Mouse (Mus musculus): ENCODE results near the gene Wdr26. TPM values are rescaled to one million over a fixed set of nuclear protein-coding genes. Genes with fewer than 3 reads are reported as not detected.
A peak's percentile ranks its signal among the peaks of the same experiment; 100 is the strongest.

Gene Wdr26
- total and polyA plus RNA-seq, 2 experiments from 2014 or later = 37.4 to 38.6 TPM

- TF ChIP-seq CTCF (IDR thresholded peaks at IDR 0.05; ENCODE audit: low read depth) (no peak), EP300 (IDR thresholded peaks at IDR 0.05; ENCODE audit: low read depth) (no peak)
- peaks cover 15% of the 10 kb centered on the region for H3K36me3 ChIP-seq (replicated peaks; ENCODE audit: control insufficient read depth, insufficient read depth, low read length)
- peak overlapping the region; percentile 85 for H3K4me2 ChIP-seq (ENCODE audit: low read depth, low read length)
- DNase-seq (ENCODE audit: low spot score) (peak; percentile 87), ATAC-seq (ENCODE audit: insufficient read depth, low read depth) (peak; percentile 88)
- H3K9me3 ChIP-seq (replicated peaks; ENCODE audit: control insufficient read depth, low read length) = no peaks in the 10 kb centered on the region
- H3K9ac ChIP-seq (replicated peaks; ENCODE audit: low read depth, low read length) = peak overlapping the region; percentile 87
- H3K4me3 ChIP-seq (ENCODE audit: low read depth, low read length) = peak overlapping the region; percentile 94
- H3K27ac ChIP-seq (ENCODE audit: low read depth) = peak overlapping the region; percentile 72
- 0 out of 2 replicates have a peak, but pooled peaks cover 5% of the 10 kb centered on the region for H3K4me1 ChIP-seq (ENCODE audit: control insufficient read depth, insufficient read depth)
- no peaks in the 10 kb centered on the region for H3K27me3 ChIP-seq (ENCODE audit: control insufficient read depth, insufficient read depth, low read length)
- under 1% methylated on average over 51 of the region's 59 CpGs for WGBS
Measured at GRCm38 (mm10) chr1:181150827-181151534, 60.8 kb downstream of the Wdr26 start.

GRCm38 (mm10) chr1:181150431-181150826 lies 61.4 kb downstream of the Wdr26 start:
- no peak overlapping the region for H3K9ac ChIP-seq (replicated peaks; ENCODE audit: low read depth, low read length)
- H3K4me1 ChIP-seq (ENCODE audit: control insufficient read depth, insufficient read depth) = peaks cover 8% of the 10 kb centered on the region
- peak overlapping the region; percentile 94 for H3K4me3 ChIP-seq (ENCODE audit: low read depth, low read length)
- no peak for DNase-seq (ENCODE audit: low spot score)
- no peak for TF ChIP-seq CTCF (IDR thresholded peaks at IDR 0.05; ENCODE audit: low read depth)
- TF ChIP-seq EP300 (IDR thresholded peaks at IDR 0.05; ENCODE audit: low read depth) = no peak
- H3K27ac ChIP-seq (ENCODE audit: low read depth) = no peak overlapping the region
- H3K9me3 ChIP-seq (replicated peaks; ENCODE audit: control insufficient read depth, low read length) = no peaks in the 10 kb centered on the region
- 66% methylated on average over 3 of the region's 3 CpGs for WGBS
- ATAC-seq (ENCODE audit: insufficient read depth, low read depth) = no peak
- peaks cover 11% of the 10 kb centered on the region for H3K36me3 ChIP-seq (replicated peaks; ENCODE audit: control insufficient read depth, insufficient read depth, low read length)
- no peak overlapping the region for H3K4me2 ChIP-seq (ENCODE audit: low read depth, low read length)
- no peaks in the 10 kb centered on the region for H3K27me3 ChIP-seq (ENCODE audit: control insufficient read depth, insufficient read depth, low read length)

GRCm38 (mm10) chr1:181149373-181150017 lies 62.3 kb downstream of the Wdr26 start:
- Histone ChIP-seq H3K4me3 (ENCODE audit: low read depth, low read length) (no peak overlapping the region), H3K9me3 (replicated peaks; ENCODE audit: control insufficient read depth, low read length) (no peaks in the 10 kb centered on the region), H3K27me3 (ENCODE audit: control insufficient read depth, insufficient read depth, low read length) (no peaks in the 10 kb centered on the region), H3K4me2 (ENCODE audit: low read depth, low read length) (no peak overlapping the region), H3K36me3 (replicated peaks; ENCODE audit: control insufficient read depth, insufficient read depth, low read length) (peaks cover 2% of the 10 kb centered on the region), H3K4me1 (ENCODE audit: control insufficient read depth, insufficient read depth) (peaks cover 13% of the 10 kb centered on the region), H3K27ac (ENCODE audit: low read depth) (no peak overlapping the region), H3K9ac (replicated peaks; ENCODE audit: low read depth, low read length) (no peak overlapping the region)
- TF ChIP-seq CTCF (IDR thresholded peaks at IDR 0.05; ENCODE audit: low read depth) (no peak), EP300 (IDR thresholded peaks at IDR 0.05; ENCODE audit: low read depth) (no peak)
- ATAC-seq (ENCODE audit: insufficient read depth, low read depth) = no peak
- 69% methylated on average over 3 of the region's 3 CpGs for WGBS
- no peak for DNase-seq (ENCODE audit: low spot score)

- no peak for ATAC-seq (ENCODE audit: insufficient read depth, low read depth)
- 64% methylated on average over 5 of the region's 5 CpGs for WGBS
- peaks cover 13% of the 10 kb centered on the region for H3K4me1 ChIP-seq (ENCODE audit: control insufficient read depth, insufficient read depth)
Measured at GRCm38 (mm10) chr1:181148540-181148939, 63.3 kb downstream of the Wdr26 start.

GRCm38 (mm10) chr1:181146187-181146586 lies 65.6 kb downstream of the Wdr26 start:
- Histone ChIP-seq H3K4me2 (ENCODE audit: low read depth, low read length) (no peak overlapping the region), H3K27ac (ENCODE audit: low read depth) (no peak overlapping the region), H3K36me3 (replicated peaks; ENCODE audit: control insufficient read depth, insufficient read depth, low read length) (0 out of 2 replicates have a peak, but pooled peaks cover 7% of the 10 kb centered on the region), H3K27me3 (ENCODE audit: control insufficient read depth, insufficient read depth, low read length) (no peaks in the 10 kb centered on the region), H3K9ac (replicated peaks; ENCODE audit: low read depth, low read length) (no peak overlapping the region), H3K4me1 (ENCODE audit: control insufficient read depth, insufficient read depth) (peaks cover 7% of the 10 kb centered on the region), H3K4me3 (ENCODE audit: low read depth, low read length) (no peak overlapping the region), H3K9me3 (replicated peaks; ENCODE audit: control insufficient read depth, low read length) (no peaks in the 10 kb centered on the region)
- TF ChIP-seq CTCF (IDR thresholded peaks at IDR 0.05; ENCODE audit: low read depth) (no peak), EP300 (IDR thresholded peaks at IDR 0.05; ENCODE audit: low read depth) (no peak)
- 77% methylated on average over 2 of the region's 2 CpGs for WGBS
- ATAC-seq (ENCODE audit: insufficient read depth, low read depth) (no peak), DNase-seq (ENCODE audit: low spot score) (no peak)

More at GRCm38 (mm10) chr1:181148540-181148939, 63.3 kb downstream of the Wdr26 start:
- Histone ChIP-seq H3K4me2 (ENCODE audit: low read depth, low read length) (no peak overlapping the region), H3K4me3 (ENCODE audit: low read depth, low read length) (no peak overlapping the region), H3K9ac (replicated peaks; ENCODE audit: low read depth, low read length) (no peak overlapping the region), H3K36me3 (replicated peaks; ENCODE audit: control insufficient read depth, insufficient read depth, low read length) (no peaks in the 10 kb centered on the region), H3K9me3 (replicated peaks; ENCODE audit: control insufficient read depth, low read length) (no peaks in the 10 kb centered on the region), H3K27ac (ENCODE audit: low read depth) (no peak overlapping the region), H3K27me3 (ENCODE audit: control insufficient read depth, insufficient read depth, low read length) (no peaks in the 10 kb centered on the region)
- no peak for DNase-seq (ENCODE audit: low spot score)
- no peak for TF ChIP-seq CTCF (IDR thresholded peaks at IDR 0.05; ENCODE audit: low read depth)
- no peak for TF ChIP-seq EP300 (IDR thresholded peaks at IDR 0.05; ENCODE audit: low read depth)

All from heart, postnatal 0 days (tissue).